Mouse (Mus musculus) kidney, postnatal 0 days (tissue): ENCODE measurements around the gene Tmem185b. TPM values are rescaled to one million over a fixed set of nuclear protein-coding genes. Genes with fewer than 3 reads are reported as not detected.
A peak's percentile ranks its signal among the peaks of the same experiment; 100 is the strongest.

Experiments
- ATAC-seq: fragments of 200-750 bp; cut with Nextera tagmentation; replicated peaks from 2 replicates; pipeline ENCODE4 v1.8.0; 2017; ENCODE audit warnings: low read depth, moderate number of reproducible peaks, moderate TSS enrichment, moderate library complexity; ENCODE audit not compliant: low FRiP score
- DNase-seq: peaks from one replicate; pipeline ENCODE4 v3.0.0-alpha.2; 2016; ENCODE audit warnings: low spot score
- H3K27ac ChIP-seq: fragments of 300-500 bp; sonication (generic); 2 replicates; pipeline ENCODE4 v1.5.1; 2014; ENCODE audit warnings: mild to moderate bottlenecking
- H3K27me3 ChIP-seq: fragments of 300-500 bp; sonication (generic); 2 replicates; pipeline ENCODE4 v1.6.1; 2014; ENCODE audit warnings: low read length, mixed read lengths; ENCODE audit not compliant: insufficient read depth
- H3K36me3 ChIP-seq: fragments of 300-500 bp; sonication (generic); 2 replicates; pipeline ENCODE4 v1.6.1; 2014; ENCODE audit warnings: low read length, mixed read lengths; ENCODE audit not compliant: insufficient read depth
- H3K4me1 ChIP-seq: fragments of 300-500 bp; sonication (generic); replicated peaks from 2 replicates; pipeline ENCODE4 v1.6.1; 2014; ENCODE audit warnings: antibody characterized with exemption, low read length, mixed read lengths; ENCODE audit not compliant: insufficient read depth
- H3K4me2 ChIP-seq: fragments of 300-500 bp; sonication (generic); 2 replicates; pipeline ENCODE4 v1.6.1; 2014; ENCODE audit warnings: mild to moderate bottlenecking, low read length, moderate library complexity, mixed read lengths
- H3K4me3 ChIP-seq: fragments of 300-500 bp; sonication (generic); replicated peaks from 2 replicates; pipeline ENCODE4 v1.5.1; 2014; ENCODE audit warnings: low read depth, low read length
- H3K9ac ChIP-seq: fragments of 300-500 bp; sonication (generic); 2 replicates; pipeline ENCODE4 v1.6.1; 2014; ENCODE audit warnings: low read depth, low read length
- H3K9me3 ChIP-seq: fragments of 300-500 bp; sonication (generic); replicated peaks from 2 replicates; pipeline ENCODE4 v1.6.1; 2016; ENCODE audit warnings: low read length, inconsistent platforms, mixed read lengths
- CTCF ChIP-seq: IDR thresholded peaks from 2 replicates; pipeline ENCODE4 v1.5.1; 2016; ENCODE audit warnings: antibody characterized with exemption, low read depth, mild to moderate bottlenecking, moderate library complexity
- WGBS: fragments of 180-500 bp; shearing (Covaris S2); extraction: QIAGEN DNeasy Blood & Tissue Kit; methylation state at CpG from one replicate; pipeline ENCODE4 v1.1.7; 2014; 5-methylcytosine and 5-hydroxymethylcytosine counted together
- polyA plus RNA-seq: library from polyadenylated mRNA; unstranded; fragments of >200 nt; fragmentation: Nextera tagmentation; extraction: Ambion mirVana; gene quantifications from 2 replicates; pipeline ENCODE4 v1.2.1, GENCODE M21; 2015

Gene Tmem185b
- polyA plus RNA-seq, 1 experiment from 2014 or later, result 30.6 TPM

DNA sequence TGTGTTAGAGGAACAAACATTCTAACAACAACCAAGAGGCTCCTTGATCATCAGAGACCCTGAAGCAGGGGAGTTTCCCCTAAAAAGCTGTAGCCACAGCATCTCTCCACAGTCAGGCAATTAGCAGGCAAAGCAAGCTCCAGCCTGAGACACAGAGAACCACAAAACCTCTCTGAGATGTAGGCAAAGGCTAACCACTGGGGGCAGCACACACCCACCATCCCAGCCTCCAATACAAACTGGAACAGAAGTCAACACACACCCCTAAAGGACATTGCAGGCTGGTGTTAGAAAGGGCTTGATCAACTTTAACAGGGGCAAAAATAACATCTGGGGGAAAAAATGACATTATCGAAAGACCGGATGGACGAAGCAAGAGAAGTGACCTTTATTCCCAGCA, 41.5 kb upstream of the Tmem185b start:
- ATAC-seq, result no peak
- TF ChIP-seq CTCF, result peak; percentile 79
- Histone ChIP-seq H3K36me3 (no peaks in the 10 kb centered on the region), H3K27ac (no peak overlapping the region), H3K27me3 (no peaks in the 10 kb centered on the region), H3K9me3 (no peaks in the 10 kb centered on the region), H3K4me2 (no peak overlapping the region), H3K4me1 (no peaks in the 10 kb centered on the region; the same call in 1 of the 2 replicates), H3K4me3 (no peak overlapping the region), H3K9ac (no peak overlapping the region)
- WGBS, result 62% methylated on average over 3 of the region's 3 CpGs
- peak; percentile 80 for DNase-seq

DNA sequence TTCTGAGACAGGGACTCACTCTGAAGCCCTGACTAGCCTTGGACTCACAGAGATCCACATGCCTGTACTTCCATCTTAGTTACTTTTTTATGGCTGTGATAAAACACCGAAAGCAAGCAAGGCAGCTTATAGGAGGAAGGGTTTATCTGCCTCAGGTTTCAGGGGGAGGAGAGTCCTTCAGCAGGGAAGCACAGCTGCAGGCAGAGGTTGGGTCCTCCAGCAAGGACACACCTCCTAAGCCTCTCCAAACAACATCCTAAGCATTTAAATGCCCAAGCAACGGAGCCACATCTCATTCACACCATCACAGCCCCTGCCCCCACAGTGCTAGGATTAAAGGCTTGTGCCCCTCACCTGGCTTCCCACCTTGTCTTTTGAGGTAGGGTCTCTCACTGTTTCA, 40.1 kb upstream of the Tmem185b start:
- no peaks in the 10 kb centered on the region for H3K27me3 ChIP-seq
- no peaks in the 10 kb centered on the region for H3K9me3 ChIP-seq
- no peaks in the 10 kb centered on the region for H3K36me3 ChIP-seq
- no peaks in the 10 kb centered on the region; the same call in 1 of the 2 replicates for H3K4me1 ChIP-seq
- H3K4me2 ChIP-seq, result no peak overlapping the region
- WGBS, result 22% methylated on average over 2 of the region's 2 CpGs
- no peak overlapping the region for H3K27ac ChIP-seq
- no peak for TF ChIP-seq CTCF
- no peak overlapping the region for H3K4me3 ChIP-seq
- no peak overlapping the region for H3K9ac ChIP-seq
- ATAC-seq (no peak), DNase-seq (peak; percentile 60)

DNA sequence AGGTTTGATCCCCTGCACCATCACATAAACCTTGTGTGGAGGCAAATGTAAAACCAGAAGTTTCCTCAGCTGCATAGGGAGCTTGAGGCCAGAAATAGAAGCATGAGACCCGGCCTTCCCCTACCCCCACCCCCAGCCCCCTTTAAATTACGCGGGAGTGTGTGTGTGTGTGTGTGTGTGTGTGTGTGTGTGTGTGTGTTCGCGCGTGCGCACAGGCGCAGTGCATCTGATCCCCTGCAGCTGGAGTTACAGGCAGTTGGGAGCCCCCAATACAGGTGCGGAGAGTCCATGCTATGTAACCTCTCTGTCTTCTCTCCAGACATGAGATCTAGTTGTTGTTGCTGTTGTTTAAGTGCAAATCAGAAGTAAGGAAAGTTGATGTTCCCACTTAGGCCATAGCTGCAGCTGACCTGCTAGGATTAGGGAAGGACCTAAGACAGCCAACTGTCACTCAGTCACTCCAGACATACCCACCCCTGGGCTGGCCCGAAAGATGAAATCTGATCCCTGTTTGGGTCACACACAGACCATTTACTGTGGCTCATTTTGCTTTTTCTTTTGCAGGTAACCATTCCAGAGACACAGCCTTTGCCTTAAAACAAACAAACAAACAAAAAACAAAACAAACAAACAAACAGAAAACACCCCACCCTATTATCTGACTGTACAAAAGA, 37.9 kb upstream of the Tmem185b start:
- Histone ChIP-seq H3K4me3 (no peak overlapping the region), H3K4me1 (peaks cover 9% of the 10 kb centered on the region), H3K9ac (no peak overlapping the region), H3K9me3 (no peaks in the 10 kb centered on the region), H3K27me3 (no peaks in the 10 kb centered on the region), H3K27ac (no peak overlapping the region), H3K36me3 (no peaks in the 10 kb centered on the region), H3K4me2 (no peak overlapping the region)
- no peak for DNase-seq
- no peak for ATAC-seq
- 44% methylated on average over 10 of the region's 10 CpGs for WGBS
- TF ChIP-seq CTCF, result no peak

DNA sequence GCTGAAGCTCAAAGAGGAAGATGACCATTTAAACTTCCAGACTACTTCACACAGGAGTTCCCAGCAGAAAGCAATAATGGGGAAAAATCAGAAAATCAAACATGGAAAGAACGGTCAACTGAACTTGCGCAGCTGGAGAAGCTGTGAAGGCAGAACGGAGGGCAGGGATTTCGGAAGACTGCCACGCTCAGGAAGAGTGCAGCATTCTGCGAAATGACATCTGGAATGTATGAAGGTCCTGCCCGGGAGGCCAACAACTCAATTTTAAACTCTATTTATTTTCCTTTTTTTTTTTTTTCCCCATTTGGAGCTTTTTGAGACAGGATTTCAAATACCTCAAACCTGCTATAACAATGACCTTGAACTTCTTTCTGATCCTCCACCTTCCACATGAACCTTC, 35.2 kb upstream of the Tmem185b start:
- no peaks in the 10 kb centered on the region for H3K36me3 ChIP-seq
- no peak for TF ChIP-seq CTCF
- 79% methylated on average over 7 of the region's 7 CpGs for WGBS
- peaks cover 9% of the 10 kb centered on the region for H3K4me1 ChIP-seq
- no peak overlapping the region for H3K9ac ChIP-seq
- DNase-seq (no peak), ATAC-seq (no peak)
- H3K4me3 ChIP-seq, result no peak overlapping the region
- H3K9me3 ChIP-seq, result no peaks in the 10 kb centered on the region
- no peaks in the 10 kb centered on the region for H3K27me3 ChIP-seq
- no peak overlapping the region for H3K27ac ChIP-seq
- no peak overlapping the region for H3K4me2 ChIP-seq

- DNase-seq, result peak; percentile 67
- peak overlapping the region; percentile 80 for H3K27ac ChIP-seq
- H3K36me3 ChIP-seq, result no peaks in the 10 kb centered on the region
- H3K9me3 ChIP-seq, result no peaks in the 10 kb centered on the region
- no peaks in the 10 kb centered on the region for H3K27me3 ChIP-seq
- H3K4me1 ChIP-seq, result peaks cover 9% of the 10 kb centered on the region
- peak; percentile 86 for ATAC-seq
- no peak overlapping the region for H3K9ac ChIP-seq
- WGBS, result 21% methylated on average over 11 of the region's 11 CpGs
- no peak overlapping the region for H3K4me3 ChIP-seq
- peak overlapping the region; percentile 44 for H3K4me2 ChIP-seq
- TF ChIP-seq CTCF, result no peak
Measured at GRCm38 (mm10) chr1:119492097-119492496, 33.9 kb upstream of the Tmem185b start.

DNA sequence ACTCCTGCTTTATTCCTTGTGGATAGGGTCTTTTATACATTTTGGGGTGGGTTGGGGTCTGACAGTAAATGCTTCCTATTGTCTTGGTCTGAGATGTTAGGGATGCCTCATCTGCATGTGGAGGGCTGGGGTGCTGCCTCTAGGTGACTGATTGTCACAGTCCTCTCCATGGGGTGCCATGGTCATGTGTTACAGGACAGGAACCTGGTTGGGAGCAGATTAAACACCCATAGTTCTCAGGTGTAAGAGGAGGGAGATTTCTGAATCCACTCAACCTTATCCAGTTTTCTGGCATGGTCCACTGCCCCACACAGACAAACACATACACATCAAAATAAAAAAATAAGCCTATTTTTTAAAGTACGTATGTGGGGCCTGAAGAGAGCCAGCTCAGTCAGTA, 33.5 kb upstream of the Tmem185b start:
- no peaks in the 10 kb centered on the region for H3K36me3 ChIP-seq
- peak overlapping the region; percentile 80 for H3K27ac ChIP-seq
- TF ChIP-seq CTCF, result no peak
- no peak overlapping the region for H3K4me3 ChIP-seq
- no peak for DNase-seq
- H3K9me3 ChIP-seq, result no peaks in the 10 kb centered on the region
- H3K4me2 ChIP-seq, result peak overlapping the region; percentile 44; the same call in 1 of the 2 replicates
- ATAC-seq, result peak; percentile 62
- 34% methylated on average over 1 of the region's 1 CpGs for WGBS
- H3K9ac ChIP-seq, result no peak overlapping the region
- peaks cover 9% of the 10 kb centered on the region for H3K4me1 ChIP-seq
- no peaks in the 10 kb centered on the region for H3K27me3 ChIP-seq
